Mouse (Mus musculus): ENCODE results near the gene Rbbp6.

DNA sequence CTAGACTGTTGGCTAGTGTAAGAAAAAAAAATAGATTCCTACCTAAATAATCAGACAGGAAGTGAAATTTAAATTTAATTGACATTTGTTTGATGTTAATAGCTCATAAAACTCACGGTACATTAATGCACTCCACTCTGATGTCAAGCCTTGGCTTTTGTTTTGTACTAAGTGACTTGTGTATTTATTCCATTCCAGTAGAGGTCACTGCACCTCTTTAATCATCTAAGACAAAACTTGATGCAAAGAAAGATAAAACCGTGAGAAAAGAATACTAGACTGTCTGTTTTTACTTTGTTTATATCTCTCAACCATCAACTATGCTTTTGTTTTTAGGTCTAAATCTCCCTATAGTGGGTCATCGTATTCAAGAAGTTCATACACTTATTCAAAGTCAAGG is 32.7 kb downstream of the Rbbp6 start:
- TF ChIP-seq ZC3H11A (IDR thresholded peaks at IDR 0.05; ENCODE audit: borderline replicate concordance, low read depth, low read length) = no peak
- no peak for TF ChIP-seq MAFK (IDR thresholded peaks at IDR 0.05; ENCODE audit: insufficient read depth, low read depth, low read length)

All from ES-E14 (cell line).